Mouse (Mus musculus): ENCODE data around the gene Nxn. TPM values are rescaled to one million over a fixed set of nuclear protein-coding genes. Genes with fewer than 3 reads are reported as not detected.

Nxn gene
- polyA plus RNA-seq, 1 experiment from 2014 or later, result 46.6 TPM

DNA sequence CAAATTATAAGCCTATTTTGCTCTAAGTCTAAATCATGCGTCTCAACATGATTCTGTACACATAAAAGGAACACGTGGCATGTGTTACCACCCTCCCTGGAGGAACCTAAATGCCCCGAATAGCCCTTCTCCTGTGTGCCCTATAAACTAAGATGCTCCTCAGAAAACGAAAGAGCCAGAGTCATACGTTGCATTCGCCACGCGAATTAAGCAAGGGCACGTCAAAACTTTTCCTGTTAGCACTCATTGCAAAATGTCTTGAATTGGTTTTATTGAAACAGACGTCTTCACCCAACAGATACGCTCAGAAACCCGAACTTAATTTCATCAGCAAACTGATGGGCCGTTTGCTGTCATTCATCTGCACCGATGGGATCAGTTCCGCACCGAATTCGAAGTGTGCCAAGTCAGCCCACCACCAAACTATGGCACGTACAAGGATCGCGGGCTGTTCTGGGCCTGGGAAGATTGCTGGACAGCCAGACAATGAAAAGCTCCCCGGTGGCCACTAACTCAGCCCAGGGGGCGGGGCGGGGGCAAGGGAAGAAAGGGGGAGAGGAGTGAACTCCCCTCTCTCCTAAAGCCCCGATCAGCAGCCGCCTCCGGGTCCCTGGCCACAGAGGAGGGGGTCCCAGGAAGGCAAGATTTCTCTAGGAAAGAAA, 1.2 kb downstream of the Nxn start:
- H3K4me3 ChIP-seq, result peak overlapping the region; percentile 69
- peaks cover 45% of the 10 kb centered on the region for H3K4me1 ChIP-seq (replicated peaks)
- H3K27ac ChIP-seq, result peak overlapping the region; percentile 93
- peak; percentile 76 for DNase-seq (ENCODE audit: low spot score)
- H3K27me3 ChIP-seq (ENCODE audit: insufficient read depth, poor library complexity, severe bottlenecking), result 0 out of 2 replicates have a peak, but pooled peaks cover 3% of the 10 kb centered on the region
- 1% methylated on average over 26 of the region's 26 CpGs for WGBS
- peaks cover 6% of the 10 kb centered on the region; the same call in 1 of the 2 replicates for H3K36me3 ChIP-seq
- 0 out of 2 replicates have a peak, but pooled peaks cover 3% of the 10 kb centered on the region for H3K9me3 ChIP-seq

- DNase-seq (ENCODE audit: low spot score), result no peak
- Histone ChIP-seq H3K4me1 (replicated peaks) (peaks cover 46% of the 10 kb centered on the region), H3K36me3 (peaks cover 32% of the 10 kb centered on the region), H3K27ac (no peak overlapping the region), H3K4me3 (no peak overlapping the region), H3K9me3 (0 out of 2 replicates have a peak, but pooled peaks cover 16% of the 10 kb centered on the region), H3K27me3 (ENCODE audit: insufficient read depth, poor library complexity, severe bottlenecking) (no peaks in the 10 kb centered on the region)
- WGBS, result 89% methylated on average over 11 of the region's 11 CpGs
Measured at GRCm38 (mm10) chr11:76392996-76393395, 5.9 kb downstream of the Nxn start.

DNA sequence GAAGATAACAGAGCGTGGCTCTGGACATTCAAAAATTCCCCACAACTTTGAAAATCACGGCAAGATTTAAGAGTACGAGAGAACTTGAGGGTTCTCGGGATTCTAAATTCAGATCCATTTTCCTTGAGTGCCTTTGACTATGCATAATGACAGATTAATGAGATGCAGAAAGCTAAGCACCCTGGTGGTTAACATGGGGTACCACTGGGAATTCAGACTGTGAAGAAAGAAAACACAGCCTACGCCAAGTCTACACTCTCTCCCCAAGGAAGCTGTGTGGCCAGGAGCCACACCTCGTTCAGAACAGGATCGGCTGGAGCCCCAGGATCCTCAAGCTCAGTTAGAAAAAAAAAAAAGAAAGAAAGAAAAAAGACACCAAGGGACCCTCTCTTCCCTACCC, 6.4 kb downstream of the Nxn start:
- no peak for DNase-seq (ENCODE audit: low spot score)
- no peak overlapping the region for H3K27ac ChIP-seq
- H3K4me1 ChIP-seq (replicated peaks), result peaks cover 45% of the 10 kb centered on the region
- peaks cover 32% of the 10 kb centered on the region for H3K36me3 ChIP-seq
- H3K4me3 ChIP-seq, result no peak overlapping the region
- WGBS, result 85% methylated on average over 7 of the region's 7 CpGs
- H3K27me3 ChIP-seq (ENCODE audit: insufficient read depth, poor library complexity, severe bottlenecking), result no peaks in the 10 kb centered on the region
- H3K9me3 ChIP-seq, result 0 out of 2 replicates have a peak, but pooled peaks cover 18% of the 10 kb centered on the region

GRCm38 (mm10) chr11:76388711-76389110, 10.2 kb downstream of the Nxn start:
- 24% methylated on average over 7 of the region's 7 CpGs for WGBS
- Histone ChIP-seq H3K9me3 (0 out of 2 replicates have a peak, but pooled peaks cover 19% of the 10 kb centered on the region), H3K36me3 (peaks cover 35% of the 10 kb centered on the region), H3K4me1 (replicated peaks) (peaks cover 49% of the 10 kb centered on the region), H3K27me3 (ENCODE audit: insufficient read depth, poor library complexity, severe bottlenecking) (no peaks in the 10 kb centered on the region), H3K27ac (peak overlapping the region; percentile 6; the same call in 1 of the 2 replicates), H3K4me3 (0 out of 2 replicates have a peak overlapping the region, but pooled peaks have one; percentile 11)
- DNase-seq (ENCODE audit: low spot score), result no peak

- 96% methylated on average over 1 of the region's 1 CpGs for WGBS
Measured at GRCm38 (mm10) chr11:76387097-76387496, 11.8 kb downstream of the Nxn start.

DNA sequence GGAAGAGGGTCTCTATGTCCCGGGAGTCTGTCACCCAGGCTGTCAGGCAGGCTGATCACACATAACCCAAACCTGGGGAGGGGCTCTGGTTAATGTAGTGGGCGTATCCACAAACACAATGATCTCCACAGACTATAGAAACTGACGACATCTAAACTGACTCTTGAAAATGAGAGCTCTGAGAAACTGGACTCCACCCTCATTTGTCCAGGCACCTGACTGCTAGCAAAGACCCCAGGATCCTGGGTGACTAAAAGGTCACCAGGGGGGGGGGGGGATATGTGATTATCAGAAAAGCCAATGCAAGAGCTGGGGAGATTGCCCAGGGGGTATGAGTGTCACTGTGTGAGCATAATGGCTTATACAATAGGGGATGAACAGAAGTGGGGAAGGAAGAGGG, 13.2 kb downstream of the Nxn start:
- H3K27ac ChIP-seq, result peak overlapping the region; percentile 72; the same call in 1 of the 2 replicates
- DNase-seq (ENCODE audit: low spot score), result no peak
- H3K4me3 ChIP-seq, result no peak overlapping the region

More at GRCm38 (mm10) chr11:76387097-76387496, 11.8 kb downstream of the Nxn start:
- H3K27me3 ChIP-seq (ENCODE audit: insufficient read depth, poor library complexity, severe bottlenecking), result no peaks in the 10 kb centered on the region
- peaks cover 22% of the 10 kb centered on the region for H3K36me3 ChIP-seq
- H3K9me3 ChIP-seq, result 0 out of 2 replicates have a peak, but pooled peaks cover 15% of the 10 kb centered on the region
- H3K4me1 ChIP-seq (replicated peaks), result peaks cover 65% of the 10 kb centered on the region
- H3K27ac ChIP-seq, result no peak overlapping the region
- DNase-seq (ENCODE audit: low spot score), result no peak
- no peak overlapping the region for H3K4me3 ChIP-seq

GRCm38 (mm10) chr11:76385017-76385416, 13.9 kb downstream of the Nxn start:
- Histone ChIP-seq H3K27ac (peak overlapping the region; percentile 72), H3K27me3 (ENCODE audit: insufficient read depth, poor library complexity, severe bottlenecking) (no peaks in the 10 kb centered on the region), H3K4me1 (replicated peaks) (peaks cover 78% of the 10 kb centered on the region), H3K36me3 (peaks cover 8% of the 10 kb centered on the region; the same call in 1 of the 2 replicates), H3K4me3 (no peak overlapping the region), H3K9me3 (0 out of 2 replicates have a peak, but pooled peaks cover 2% of the 10 kb centered on the region)
- DNase-seq (ENCODE audit: low spot score), result no peak
- WGBS, result 67% methylated on average over 4 of the region's 4 CpGs

More for the DNA sequence above, 13.2 kb downstream of the Nxn start:
- peaks cover 13% of the 10 kb centered on the region for H3K36me3 ChIP-seq
- H3K9me3 ChIP-seq, result 0 out of 2 replicates have a peak, but pooled peaks cover 3% of the 10 kb centered on the region
- peaks cover 71% of the 10 kb centered on the region for H3K4me1 ChIP-seq (replicated peaks)
- whole genome bisulfite sequencing, result 39% methylated on average over 3 of the region's 3 CpGs
- no peaks in the 10 kb centered on the region for H3K27me3 ChIP-seq (ENCODE audit: insufficient read depth, poor library complexity, severe bottlenecking)

DNA sequence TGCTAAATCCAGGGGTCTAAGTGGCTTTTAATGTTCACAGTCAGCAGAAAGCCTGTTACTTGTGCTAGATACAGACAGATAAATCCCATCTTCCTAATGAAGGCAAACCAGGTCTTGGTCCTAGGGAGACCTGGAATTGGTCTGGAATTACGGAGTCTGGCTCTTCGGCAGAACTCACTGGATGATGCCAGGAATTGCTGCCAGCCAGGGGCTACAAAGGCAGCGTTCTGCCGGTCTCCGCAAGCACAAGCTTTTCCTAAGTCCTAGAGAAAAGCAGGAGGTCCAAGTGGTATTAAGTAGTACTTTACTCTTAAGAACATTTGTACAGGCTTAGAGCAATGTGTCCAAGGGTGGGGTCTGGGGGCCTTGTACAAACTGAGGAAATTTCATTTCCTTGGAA, 14.6 kb downstream of the Nxn start:
- H3K27me3 ChIP-seq (ENCODE audit: insufficient read depth, poor library complexity, severe bottlenecking), result no peaks in the 10 kb centered on the region
- H3K4me3 ChIP-seq, result no peak overlapping the region
- 91% methylated on average over 5 of the region's 5 CpGs for WGBS
- H3K27ac ChIP-seq, result peak overlapping the region; percentile 36
- no peak for DNase-seq (ENCODE audit: low spot score)
- peaks cover 76% of the 10 kb centered on the region for H3K4me1 ChIP-seq (replicated peaks)
- H3K36me3 ChIP-seq, result peaks cover 8% of the 10 kb centered on the region; the same call in 1 of the 2 replicates
- 0 out of 2 replicates have a peak, but pooled peaks cover 2% of the 10 kb centered on the region for H3K9me3 ChIP-seq

GRCm38 (mm10) chr11:76382711-76383324, 16.1 kb downstream of the Nxn start:
- Histone ChIP-seq H3K4me3 (no peak overlapping the region), H3K4me1 (replicated peaks) (peaks cover 63% of the 10 kb centered on the region), H3K9me3 (0 out of 2 replicates have a peak, but pooled peaks cover 2% of the 10 kb centered on the region), H3K27me3 (ENCODE audit: insufficient read depth, poor library complexity, severe bottlenecking) (no peaks in the 10 kb centered on the region), H3K27ac (peak overlapping the region; percentile 76), H3K36me3 (peaks cover 8% of the 10 kb centered on the region; the same call in 1 of the 2 replicates)
- 37% methylated on average over 13 of the region's 13 CpGs for WGBS
- DNase-seq (ENCODE audit: low spot score), result peak; percentile 33

- H3K9me3 ChIP-seq, result no peaks in the 10 kb centered on the region
- H3K27ac ChIP-seq, result no peak overlapping the region; the same call in 1 of the 2 replicates
- H3K4me1 ChIP-seq (replicated peaks), result peaks cover 67% of the 10 kb centered on the region
- no peak for DNase-seq (ENCODE audit: low spot score)
- WGBS, result 90% methylated on average over 15 of the region's 15 CpGs
- H3K4me3 ChIP-seq, result no peak overlapping the region
- peaks cover 5% of the 10 kb centered on the region; the same call in 1 of the 2 replicates for H3K36me3 ChIP-seq
- no peaks in the 10 kb centered on the region for H3K27me3 ChIP-seq (ENCODE audit: insufficient read depth, poor library complexity, severe bottlenecking)
Measured at GRCm38 (mm10) chr11:76381201-76381885, 17.6 kb downstream of the Nxn start.

DNA sequence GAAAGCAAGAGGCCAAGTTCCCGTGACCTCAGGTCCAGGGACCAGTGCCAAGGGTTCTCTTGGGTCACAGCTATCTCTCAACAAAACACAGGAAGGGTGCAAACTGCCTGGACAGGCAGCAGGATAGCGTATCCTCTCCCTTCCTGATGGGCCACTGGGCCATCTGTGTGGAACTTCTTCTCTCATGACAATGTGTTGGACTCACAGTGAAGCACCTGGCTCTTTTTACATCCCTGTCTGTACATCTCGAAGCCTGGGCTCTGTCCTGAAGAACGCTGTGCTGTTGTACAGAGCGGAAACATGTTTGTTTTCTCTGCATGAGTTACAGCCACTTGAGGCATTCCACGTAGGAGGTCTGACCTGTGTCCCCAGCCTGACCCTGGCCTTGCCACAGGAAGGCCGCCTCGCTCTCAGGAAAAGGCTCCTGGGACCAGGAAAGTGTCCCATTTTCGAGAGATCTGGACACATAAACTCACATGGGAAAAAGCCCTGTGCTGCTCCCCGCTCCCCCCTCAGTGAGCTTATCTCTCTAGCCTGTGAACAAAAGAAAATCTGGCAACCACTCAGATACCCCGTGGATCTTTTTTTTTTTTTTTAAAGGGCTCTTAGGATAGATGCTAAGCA, 18.9 kb downstream of the Nxn start:
- 39% methylated on average over 11 of the region's 11 CpGs for WGBS
- peaks cover 59% of the 10 kb centered on the region for H3K4me1 ChIP-seq (replicated peaks)
- no peak overlapping the region for H3K4me3 ChIP-seq
- no peaks in the 10 kb centered on the region for H3K27me3 ChIP-seq (ENCODE audit: insufficient read depth, poor library complexity, severe bottlenecking)
- H3K9me3 ChIP-seq, result no peaks in the 10 kb centered on the region
- H3K36me3 ChIP-seq, result peaks cover 5% of the 10 kb centered on the region; the same call in 1 of the 2 replicates
- DNase-seq (ENCODE audit: low spot score), result no peak
- peak overlapping the region; percentile 56; the same call in 1 of the 2 replicates for H3K27ac ChIP-seq

- H3K36me3 ChIP-seq, result peaks cover 9% of the 10 kb centered on the region; the same call in 1 of the 2 replicates
- H3K27me3 ChIP-seq (ENCODE audit: insufficient read depth, poor library complexity, severe bottlenecking), result no peaks in the 10 kb centered on the region
- H3K4me1 ChIP-seq (replicated peaks), result peaks cover 62% of the 10 kb centered on the region
- DNase-seq (ENCODE audit: low spot score), result no peak
- no peaks in the 10 kb centered on the region for H3K9me3 ChIP-seq
- no peak overlapping the region for H3K4me3 ChIP-seq
- no peak overlapping the region for H3K27ac ChIP-seq
- WGBS, result 94% methylated on average over 3 of the region's 3 CpGs
Measured at GRCm38 (mm10) chr11:76376425-76376824, 22.5 kb downstream of the Nxn start.

All from hindbrain, embryonic 10.5 days (tissue).